ENCODE assay signal across 13 mouse cellular contexts in genomic region chr3:36467632-36468031, GRCm38 (mm10). TPM values are rescaled to one million over a fixed set of nuclear protein-coding genes. Genes with fewer than 3 reads are reported as not detected.
A peak's percentile ranks its signal among the peaks of the same experiment; 100 is the strongest.
DNase-seq lines count a peak whose midpoint lies in the region; ATAC-seq and TF ChIP-seq lines count a peak whose summit lies in the region.
"Had no signal": no experiment of that assay in that cellular context is flagged by ENCODE, and none has a peak within 500 bp of the region (broad histone marks: within the 10 kb centered on the region; RNA-seq: fewer than 3 reads in every experiment).

No protein-coding gene starts in this region.

- TF ChIP-seq POLR2A in lung, adult 2 months (IDR thresholded peaks at IDR 0.05; ENCODE audit: borderline replicate concordance, extremely low read depth, low read depth, low read length), result no peak

- TF ChIP-seq CTCF in lung, adult 2 months (IDR thresholded peaks at IDR 0.05; ENCODE audit: insufficient read depth, low read length), result no peak
- no peak for TF ChIP-seq CTCF in G1E (IDR thresholded peaks at IDR 0.05; ENCODE audit: low read depth, low read length)

- H3K36me3 ChIP-seq in G1E (replicated peaks) (peaks cover 41% of the 10 kb centered on the region), macrophage (ENCODE audit: inconsistent target) (peaks cover 13% of the 10 kb centered on the region)
- no peaks in the 10 kb centered on the region for H3K36me3 ChIP-seq in forebrain, embryonic 12.5 days (replicated peaks)
- H3K36me3 ChIP-seq: limb, embryonic 12.5 days had no signal

- peaks cover 9% of the 10 kb centered on the region for H3K4me1 ChIP-seq in lung, adult 2 months (ENCODE audit: control insufficient read depth, insufficient read depth, low read length)
- H3K4me1 ChIP-seq in G1E (ENCODE audit: insufficient read depth, low read depth, low read length), result peaks cover 70% of the 10 kb centered on the region
- H3K4me1 ChIP-seq in forebrain, embryonic 12.5 days, result no peaks in the 10 kb centered on the region
- H3K4me1 ChIP-seq: limb, embryonic 12.5 days had no signal

- H3K4me3 ChIP-seq in lung, adult 2 months (replicated peaks; ENCODE audit: extremely low read depth, low read depth, low read length), result no peak overlapping the region
- H3K4me3 ChIP-seq in G1E (ENCODE audit: low read depth, low read length) (no peak overlapping the region), macrophage (ENCODE audit: inconsistent target) (no peak overlapping the region)
- H3K4me3 ChIP-seq in forebrain, embryonic 12.5 days (replicated peaks), result no peak overlapping the region
- H3K4me3 ChIP-seq: layer of hippocampus, adult 2 months; limb, embryonic 12.5 days had no signal

- H3K27me3 ChIP-seq in G1E (ENCODE audit: insufficient read depth, low read length), result no peaks in the 10 kb centered on the region
- H3K27me3 ChIP-seq in forebrain, embryonic 12.5 days, result no peaks in the 10 kb centered on the region
- H3K27me3 ChIP-seq: limb, embryonic 12.5 days had no signal

- H3K9ac ChIP-seq in forebrain, embryonic 12.5 days, result no peak overlapping the region
- H3K9ac ChIP-seq: limb, embryonic 12.5 days had no signal

- no peaks in the 10 kb centered on the region for H3K9me3 ChIP-seq in G1E (replicated peaks)
- H3K9me3 ChIP-seq in forebrain, embryonic 12.5 days, result no peaks in the 10 kb centered on the region
- H3K9me3 ChIP-seq: limb, embryonic 12.5 days had no signal

- peak; percentile 31 to 41 for DNase-seq in lung, adult 18-20 months
- DNase-seq in lung, adult 2 months, result no peak
- no peak for DNase-seq in G1E (ENCODE audit: low spot score)
- DNase-seq in adrenal gland, adult 8-10 months, result peak; percentile 44
- DNase-seq: heart, postnatal 4 days; kidney, adult 2 months; lung, postnatal 10 days; thymus, postnatal 4 days had no signal

- WGBS in lung, adult 2 months, result 66% methylated on average over 7 of the region's 7 CpGs
- 24% methylated on average over 7 of the region's 7 CpGs for WGBS in macrophage (ENCODE audit: missing documents)
- WGBS in forebrain, embryonic 12.5 days, result 90% methylated on average over 7 of the region's 7 CpGs

- H3K27ac ChIP-seq in macrophage, result peak overlapping the region; percentile 34
- no peak overlapping the region for H3K27ac ChIP-seq in forebrain, embryonic 12.5 days
- H3K27ac ChIP-seq: layer of hippocampus, adult 2 months; limb, embryonic 12.5 days had no signal

- H3K4me2 ChIP-seq in forebrain, embryonic 12.5 days, result no peak overlapping the region
- H3K4me2 ChIP-seq: limb, embryonic 12.5 days had no signal

- peaks cover 99% of the 10 kb centered on the region for H3K79me2 ChIP-seq in macrophage (ENCODE audit: inconsistent target)

- peak; percentile 37; the same call in 1 of the 2 replicates for ATAC-seq in G1E (ENCODE audit: extremely low read depth, insufficient number of reproducible peaks, low FRiP score, poor library complexity, severe bottlenecking)
- ATAC-seq in activated CD4-positive, CD25-positive, alpha-beta regulatory T cell, adult 4 months, result no peak
- ATAC-seq in forebrain, embryonic 12.5 days (ENCODE audit: low FRiP score), result no peak

RNA-seq across cellular contexts. Expression of gene Anxa5, which starts 8.1 kb away (rescaled TPM):
- 1,219 and 1,294 TPM in 2 replicates for polyA plus RNA-seq in lung, adult 2 months (2012; rRNA removed)
- total RNA-seq in G1E (2014; fragmentation: Nextera tagmentation), result 165 and 180 TPM in 2 replicates
- 175 TPM in 2 replicates for total RNA-seq in G1E (2017)
- polyA plus RNA-seq in G1E (2012), result 81.0 and 94.3 TPM in 2 replicates
- total RNA-seq in adrenal gland, adult 8-10 months (2022), result 100 to 1,000 TPM; 433 to 500 (median 466) TPM
- total RNA-seq in macrophage (2018; cell fraction: chromatin; rRNA removed), result 100 to 1,000 TPM in 19 of 26 experiments, 10 to 100 TPM in 7; 53.0 to 969 (median 158) TPM
- total RNA-seq in macrophage (2018; cell fraction: cytosol; rRNA removed), result 1,000 to 10,000 TPM in 2 of 26 experiments, 100 to 1,000 TPM in 24; 392 to 1,268 (median 777) TPM
- total RNA-seq in macrophage (2018; cell fraction: nucleus; rRNA removed), result 100 to 1,000 TPM; 188 to 850 (median 333) TPM
- 668 to 1,026 TPM (median 746 TPM) in 3 replicates for polyA plus RNA-seq in macrophage (2018)
- polyA plus RNA-seq in activated CD4-positive, CD25-positive, alpha-beta regulatory T cell, adult 4 months (2017; shearing (Covaris generic)), result 100 to 1,000 TPM; 135 to 153 TPM
- 67.5 and 75.3 TPM in 2 replicates for polyA plus RNA-seq in forebrain, embryonic 12.5 days (2016; fragmentation: Nextera tagmentation; extraction: Ambion mirVana)

RNA-seq across cellular contexts. Expression of gene 1810062G17Rik, which starts 8.1 kb away (rescaled TPM):
- 2.6 and 4.1 TPM in 2 replicates for polyA plus RNA-seq in lung, adult 2 months (2012; rRNA removed)
- total RNA-seq in G1E (2014; fragmentation: Nextera tagmentation), result not detected in 2 replicates
- 0.44 TPM in 1 of 2 replicates, not detected in the other for total RNA-seq in G1E (2017)
- polyA plus RNA-seq in G1E (2012), result not detected in 2 replicates
- 1 to 10 TPM in 2 of 4 experiments, under 1 TPM in 2; 0.52 to 1.8 (median 0.86) TPM for total RNA-seq in adrenal gland, adult 8-10 months (2022)
- 1 to 10 TPM in 3 of 26 experiments, not detected in 23; 1.1 to 2.2 (median 1.4) TPM for total RNA-seq in macrophage (2018; cell fraction: chromatin; rRNA removed)
- total RNA-seq in macrophage (2018; cell fraction: cytosol; rRNA removed), result under 1 TPM in 11 of 26 experiments, not detected in 15; 0.16 to 0.42 (median 0.29) TPM
- 1 to 10 TPM in 8 of 26 experiments, under 1 TPM in 7, not detected in 11; 0.61 to 2.4 (median 1.0) TPM for total RNA-seq in macrophage (2018; cell fraction: nucleus; rRNA removed)
- polyA plus RNA-seq in macrophage (2018), result not detected in 3 replicates
- 1 to 10 TPM in 1 of 2 experiments, under 1 TPM in 1; 0.59 to 2.4 TPM for polyA plus RNA-seq in activated CD4-positive, CD25-positive, alpha-beta regulatory T cell, adult 4 months (2017; shearing (Covaris generic))
- polyA plus RNA-seq in forebrain, embryonic 12.5 days (2016; fragmentation: Nextera tagmentation; extraction: Ambion mirVana), result 0.45 and 0.57 TPM in 2 replicates
- total RNA-seq: layer of hippocampus, adult 2 months had no signal

RNA-seq across cellular contexts. Expression of gene Gm11549, which starts 54.0 kb away (rescaled TPM):
- 0.04 TPM in 1 of 2 replicates, not detected in the other for polyA plus RNA-seq in lung, adult 2 months (2012; rRNA removed)
- not detected in 2 replicates for total RNA-seq in G1E (2014; fragmentation: Nextera tagmentation)
- 0.05 and 0.06 TPM in 2 replicates for total RNA-seq in G1E (2017)
- not detected in 2 replicates for polyA plus RNA-seq in G1E (2012)
- not detected for total RNA-seq in adrenal gland, adult 8-10 months (2022)
- total RNA-seq in macrophage (2018; cell fraction: chromatin; rRNA removed), result not detected
- total RNA-seq in macrophage (2018; cell fraction: cytosol; rRNA removed), result not detected
- total RNA-seq in macrophage (2018; cell fraction: nucleus; rRNA removed), result not detected
- not detected in 3 replicates for polyA plus RNA-seq in macrophage (2018)
- not detected for polyA plus RNA-seq in activated CD4-positive, CD25-positive, alpha-beta regulatory T cell, adult 4 months (2017; shearing (Covaris generic))
- 1.1 and 1.4 TPM in 2 replicates for polyA plus RNA-seq in forebrain, embryonic 12.5 days (2016; fragmentation: Nextera tagmentation; extraction: Ambion mirVana)
- polyA plus RNA-seq: kidney, adult 2 months had no signal

Comparison
In these comparisons a context has a peak if more than half of its experiments do, and no peak if none do; other contexts are left out.
1. DNase-seq: peak in lung, adult 18-20 months (2 of 2) and adrenal gland, adult 8-10 months (single experiment); none in lung, adult 2 months (single experiment) and G1E (single experiment).